Mouse (Mus musculus): ENCODE measurements around the gene Clcn5. TPM values are rescaled to one million over a fixed set of nuclear protein-coding genes. Genes with fewer than 3 reads are reported as not detected.

Clcn5 gene
- polyA plus RNA-seq, 1 experiment from 2014 or later: 20.5 TPM

GRCm38 (mm10) chrX:7197833-7198232, 121.3 kb downstream of the Clcn5 start:
- H3K36me3 ChIP-seq: no peaks in the 10 kb centered on the region
- H3K4me3 ChIP-seq (replicated peaks): no peak overlapping the region
- no peak overlapping the region for H3K27ac ChIP-seq
- no peak overlapping the region for H3K9ac ChIP-seq (replicated peaks)
- H3K27me3 ChIP-seq: no peaks in the 10 kb centered on the region
- ATAC-seq (ENCODE audit: insufficient number of reproducible peaks, insufficient read depth, low FRiP score, low TSS enrichment, low read depth): no peak
- H3K4me1 ChIP-seq (replicated peaks): peaks cover 12% of the 10 kb centered on the region; the same call in 1 of the 2 replicates
- H3K9me3 ChIP-seq: no peaks in the 10 kb centered on the region
- H3K4me2 ChIP-seq: no peak overlapping the region
- 32% methylated on average over 1 of the region's 1 CpGs for WGBS

DNA sequence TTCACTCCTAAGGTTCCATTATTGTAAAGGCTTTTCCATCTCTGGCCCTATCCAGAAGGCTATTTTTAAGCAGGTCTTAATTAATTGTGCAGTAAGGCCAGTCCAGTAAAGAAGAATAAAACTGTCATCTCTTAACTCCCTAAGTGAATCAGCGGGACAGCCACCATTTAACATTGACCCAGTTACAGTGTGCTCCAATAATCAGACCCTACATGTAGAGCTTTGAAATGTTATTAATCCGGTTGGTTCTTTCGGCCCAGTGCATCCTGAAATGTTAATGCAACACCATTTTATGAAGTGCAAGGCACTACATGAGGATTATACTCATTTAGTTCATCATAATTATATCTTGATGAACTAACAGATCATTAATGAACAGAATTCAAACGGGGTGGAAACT, 128.3 kb downstream of the Clcn5 start:
- Histone ChIP-seq H3K27ac (no peak overlapping the region), H3K36me3 (no peaks in the 10 kb centered on the region; the same call in 1 of the 2 replicates), H3K27me3 (no peaks in the 10 kb centered on the region), H3K4me2 (no peak overlapping the region), H3K9me3 (no peaks in the 10 kb centered on the region), H3K4me1 (replicated peaks) (no peaks in the 10 kb centered on the region), H3K4me3 (replicated peaks) (no peak overlapping the region), H3K9ac (replicated peaks) (no peak overlapping the region)
- WGBS: 84% methylated on average over 4 of the region's 4 CpGs
- no peak for ATAC-seq (ENCODE audit: insufficient number of reproducible peaks, insufficient read depth, low FRiP score, low TSS enrichment, low read depth)

- H3K27me3 ChIP-seq: no peaks in the 10 kb centered on the region
- peaks cover 2% of the 10 kb centered on the region; the same call in 1 of the 2 replicates for H3K36me3 ChIP-seq
- H3K27ac ChIP-seq: peak overlapping the region; percentile 89
- H3K4me2 ChIP-seq: peak overlapping the region; percentile 53
- H3K4me1 ChIP-seq (replicated peaks): no peaks in the 10 kb centered on the region
- peak overlapping the region; percentile 35 for H3K4me3 ChIP-seq (replicated peaks)
- 15% methylated on average over 17 of the region's 17 CpGs for WGBS
- peak overlapping the region; percentile 48; the same call in 1 of the 2 replicates for H3K9ac ChIP-seq (replicated peaks)
- no peaks in the 10 kb centered on the region for H3K9me3 ChIP-seq
- peak; percentile 76 for ATAC-seq (ENCODE audit: insufficient number of reproducible peaks, insufficient read depth, low FRiP score, low TSS enrichment, low read depth)
Measured at GRCm38 (mm10) chrX:7188311-7188807, 130.8 kb downstream of the Clcn5 start.

DNA sequence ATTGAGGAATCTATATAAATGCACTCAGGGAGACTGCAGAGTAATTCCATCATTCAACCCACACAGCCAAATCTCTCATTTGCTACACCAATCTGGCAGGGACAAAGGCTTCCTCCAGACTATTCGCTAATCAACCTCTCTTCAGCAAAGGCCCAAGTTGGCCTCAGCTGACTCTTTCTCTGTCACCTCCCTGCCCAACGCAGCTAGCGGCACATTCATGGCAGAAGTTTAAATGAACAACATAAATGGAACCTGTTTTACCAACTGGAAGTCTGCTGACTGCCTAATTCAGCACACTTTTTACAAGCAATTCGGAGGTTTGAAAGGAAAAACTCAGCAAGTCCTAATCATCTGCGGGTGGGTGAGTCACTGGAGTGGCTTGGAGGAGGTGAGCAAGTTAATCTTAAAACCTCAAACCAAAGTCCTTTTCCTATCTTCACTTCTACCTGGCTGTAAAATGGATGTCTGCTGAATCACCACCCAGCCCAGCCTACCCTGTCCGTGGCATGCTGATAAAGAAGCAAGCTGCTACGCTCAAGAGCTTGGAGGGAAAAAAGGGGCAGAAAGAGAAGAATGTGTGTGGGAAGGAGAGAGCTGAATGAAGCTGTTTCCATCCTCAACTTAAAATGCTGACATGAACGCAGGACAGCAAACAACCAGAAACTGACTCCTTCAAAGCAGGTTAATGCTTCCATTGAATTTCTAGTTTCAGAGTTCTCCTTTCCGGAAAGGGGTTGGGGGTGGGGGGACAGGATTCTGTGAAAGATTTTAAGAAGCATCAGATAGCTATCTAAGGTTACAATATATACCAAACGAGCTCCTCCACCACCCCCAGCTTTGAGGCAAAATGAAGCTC, 131.5 kb downstream of the Clcn5 start:
- Histone ChIP-seq H3K9me3 (no peaks in the 10 kb centered on the region), H3K4me1 (replicated peaks) (no peaks in the 10 kb centered on the region), H3K27me3 (no peaks in the 10 kb centered on the region), H3K4me2 (peak overlapping the region; percentile 53), H3K27ac (peak overlapping the region; percentile 89), H3K36me3 (peaks cover 5% of the 10 kb centered on the region; the same call in 1 of the 2 replicates), H3K9ac (replicated peaks) (peak overlapping the region; percentile 48; the same call in 1 of the 2 replicates), H3K4me3 (replicated peaks) (peak overlapping the region; percentile 35)
- no peak for ATAC-seq (ENCODE audit: insufficient number of reproducible peaks, insufficient read depth, low FRiP score, low TSS enrichment, low read depth)
- 27% methylated on average over 10 of the region's 10 CpGs for whole genome bisulfite sequencing

DNA sequence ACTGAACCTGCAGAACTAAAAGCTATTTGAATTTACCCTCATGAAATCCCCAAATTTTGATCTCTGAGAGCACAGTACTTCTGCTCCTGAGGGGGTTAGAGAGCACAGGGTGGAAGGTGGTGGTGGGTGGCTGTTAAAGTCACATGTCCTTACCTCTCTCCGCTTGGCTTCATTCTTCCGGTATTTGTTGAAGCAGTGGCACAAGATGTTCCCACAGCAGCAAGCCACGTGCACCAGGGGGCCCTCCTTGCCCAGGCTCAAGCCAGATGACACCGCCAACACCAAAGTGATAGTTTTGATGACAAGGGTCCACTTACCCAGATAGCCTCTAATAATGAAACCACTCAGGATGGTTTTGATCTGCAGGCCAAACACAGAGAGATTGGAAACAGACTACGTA, 149.0 kb downstream of the Clcn5 start:
- H3K27ac ChIP-seq: no peak overlapping the region
- H3K4me3 ChIP-seq (replicated peaks): no peak overlapping the region
- ATAC-seq (ENCODE audit: insufficient number of reproducible peaks, insufficient read depth, low FRiP score, low TSS enrichment, low read depth): no peak
- WGBS: 84% methylated on average over 5 of the region's 5 CpGs
- no peak overlapping the region for H3K9ac ChIP-seq (replicated peaks)
- no peaks in the 10 kb centered on the region for H3K9me3 ChIP-seq
- H3K4me2 ChIP-seq: no peak overlapping the region
- peaks cover 9% of the 10 kb centered on the region; the same call in 1 of the 2 replicates for H3K36me3 ChIP-seq
- H3K27me3 ChIP-seq: no peaks in the 10 kb centered on the region
- H3K4me1 ChIP-seq (replicated peaks): no peaks in the 10 kb centered on the region

DNA sequence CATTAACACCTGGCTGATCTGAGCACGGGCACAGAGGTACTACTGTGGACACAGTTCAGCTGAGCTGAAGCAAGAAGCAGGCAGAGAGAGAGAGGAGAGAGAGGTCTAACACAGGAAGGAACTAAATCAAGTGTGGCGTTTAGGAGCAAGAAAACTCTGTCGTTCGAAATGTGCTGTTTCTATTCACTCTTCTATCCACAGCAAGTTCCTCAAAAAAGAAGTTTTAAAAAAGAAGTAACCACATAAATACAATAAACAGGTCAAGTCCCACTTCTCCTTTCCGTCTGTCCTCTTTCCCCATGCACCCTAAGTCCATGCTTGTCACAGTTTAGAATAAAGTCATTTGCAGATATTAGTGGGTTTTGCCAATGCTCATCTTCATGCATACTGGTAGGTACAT, 150.4 kb downstream of the Clcn5 start:
- Histone ChIP-seq H3K4me1 (replicated peaks) (no peaks in the 10 kb centered on the region), H3K4me2 (no peak overlapping the region), H3K27me3 (no peaks in the 10 kb centered on the region), H3K36me3 (peaks cover 9% of the 10 kb centered on the region; the same call in 1 of the 2 replicates), H3K9ac (replicated peaks) (no peak overlapping the region), H3K4me3 (replicated peaks) (no peak overlapping the region), H3K9me3 (no peaks in the 10 kb centered on the region), H3K27ac (no peak overlapping the region)
- no peak for ATAC-seq (ENCODE audit: insufficient number of reproducible peaks, insufficient read depth, low FRiP score, low TSS enrichment, low read depth)
- WGBS: 67% methylated on average over 5 of the region's 5 CpGs

DNA sequence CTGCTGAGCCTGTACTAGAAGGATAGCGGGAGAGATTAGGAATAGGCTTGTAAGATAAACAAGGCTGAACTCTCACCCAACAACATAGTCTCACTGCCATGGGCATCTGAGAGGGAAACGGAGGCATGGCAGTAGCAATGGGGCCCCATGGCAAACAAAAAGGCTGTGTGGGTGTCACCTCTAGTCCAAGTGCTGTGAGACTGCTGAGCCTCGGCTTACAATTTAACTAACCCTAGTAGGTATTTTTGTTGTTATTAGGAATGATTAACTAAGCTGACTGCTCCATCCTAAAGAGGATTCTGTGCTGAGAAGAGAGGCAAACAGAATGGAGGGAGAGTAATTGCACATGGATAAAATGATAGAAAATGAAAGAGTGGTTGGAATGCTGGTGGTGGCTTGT, 161.2 kb downstream of the Clcn5 start:
- no peak overlapping the region for H3K9ac ChIP-seq (replicated peaks)
- H3K4me1 ChIP-seq (replicated peaks): no peaks in the 10 kb centered on the region
- peaks cover 12% of the 10 kb centered on the region; the same call in 1 of the 2 replicates for H3K36me3 ChIP-seq
- H3K27ac ChIP-seq: no peak overlapping the region
- H3K27me3 ChIP-seq: no peaks in the 10 kb centered on the region
- ATAC-seq (ENCODE audit: insufficient number of reproducible peaks, insufficient read depth, low FRiP score, low TSS enrichment, low read depth): no peak
- WGBS: 87% methylated on average over 3 of the region's 3 CpGs
- no peak overlapping the region for H3K4me3 ChIP-seq (replicated peaks)
- no peak overlapping the region for H3K4me2 ChIP-seq
- H3K9me3 ChIP-seq: no peaks in the 10 kb centered on the region

GRCm38 (mm10) chrX:7156026-7156732, 163.0 kb downstream of the Clcn5 start:
- 55% methylated on average over 6 of the region's 6 CpGs for WGBS
- no peak overlapping the region for H3K27ac ChIP-seq
- H3K4me1 ChIP-seq (replicated peaks): no peaks in the 10 kb centered on the region
- no peaks in the 10 kb centered on the region for H3K9me3 ChIP-seq
- no peak for ATAC-seq (ENCODE audit: insufficient number of reproducible peaks, insufficient read depth, low FRiP score, low TSS enrichment, low read depth)
- H3K9ac ChIP-seq (replicated peaks): no peak overlapping the region
- no peak overlapping the region for H3K4me2 ChIP-seq
- H3K4me3 ChIP-seq (replicated peaks): no peak overlapping the region
- H3K27me3 ChIP-seq: no peaks in the 10 kb centered on the region
- peaks cover 7% of the 10 kb centered on the region; the same call in 1 of the 2 replicates for H3K36me3 ChIP-seq

GRCm38 (mm10) chrX:7150129-7150528, 169.0 kb downstream of the Clcn5 start:
- H3K4me3 ChIP-seq (replicated peaks): no peak overlapping the region
- no peak overlapping the region for H3K27ac ChIP-seq
- 65% methylated on average over 4 of the region's 4 CpGs for WGBS
- no peaks in the 10 kb centered on the region for H3K27me3 ChIP-seq
- H3K4me1 ChIP-seq (replicated peaks): no peaks in the 10 kb centered on the region
- no peak for ATAC-seq (ENCODE audit: insufficient number of reproducible peaks, insufficient read depth, low FRiP score, low TSS enrichment, low read depth)
- H3K9me3 ChIP-seq: no peaks in the 10 kb centered on the region
- H3K4me2 ChIP-seq: no peak overlapping the region
- H3K9ac ChIP-seq (replicated peaks): no peak overlapping the region
- H3K36me3 ChIP-seq: no peaks in the 10 kb centered on the region

GRCm38 (mm10) chrX:7146156-7146555, 173.0 kb downstream of the Clcn5 start:
- Histone ChIP-seq H3K9me3 (no peaks in the 10 kb centered on the region), H3K9ac (replicated peaks) (no peak overlapping the region), H3K27ac (no peak overlapping the region), H3K36me3 (no peaks in the 10 kb centered on the region), H3K27me3 (no peaks in the 10 kb centered on the region), H3K4me2 (no peak overlapping the region), H3K4me1 (replicated peaks) (no peaks in the 10 kb centered on the region), H3K4me3 (replicated peaks) (no peak overlapping the region)
- WGBS: 51% methylated on average over 7 of the region's 7 CpGs
- no peak for ATAC-seq (ENCODE audit: insufficient number of reproducible peaks, insufficient read depth, low FRiP score, low TSS enrichment, low read depth)

- H3K36me3 ChIP-seq: no peaks in the 10 kb centered on the region
- no peaks in the 10 kb centered on the region for H3K27me3 ChIP-seq
- H3K4me3 ChIP-seq (replicated peaks): no peak overlapping the region
- no peaks in the 10 kb centered on the region for H3K9me3 ChIP-seq
- H3K4me1 ChIP-seq (replicated peaks): no peaks in the 10 kb centered on the region
- no peak overlapping the region for H3K4me2 ChIP-seq
- H3K9ac ChIP-seq (replicated peaks): no peak overlapping the region
- WGBS: 67% methylated on average over 4 of the region's 4 CpGs
- H3K27ac ChIP-seq: no peak overlapping the region
- no peak for ATAC-seq (ENCODE audit: insufficient number of reproducible peaks, insufficient read depth, low FRiP score, low TSS enrichment, low read depth)
Measured at GRCm38 (mm10) chrX:7121618-7122280, 197.4 kb downstream of the Clcn5 start.

Measured in limb, embryonic 12.5 days (tissue).